Mouse (Mus musculus) hindbrain, embryonic 12.5 days (tissue): Measurements from ENCODE around the gene Unkl. TPM values are rescaled to one million over a fixed set of nuclear protein-coding genes. Genes with fewer than 3 reads are reported as not detected.
A peak's percentile ranks its signal among the peaks of the same experiment; 100 is the strongest.

Experiments used
- ATAC-seq: fragments of 200-750 bp; cut with Nextera tagmentation; 2 replicates; pipeline ENCODE4 v1.8.0; 2017; ENCODE audit warnings: moderate TSS enrichment; ENCODE audit not compliant: low FRiP score
- H3K27ac ChIP-seq: fragments of 300-500 bp; sonication (generic); 2 replicates; pipeline ENCODE4 v1.5.1; 2016; ENCODE audit warnings: mild to moderate bottlenecking
- H3K27me3 ChIP-seq: fragments of 300-500 bp; sonication (generic); 2 replicates; pipeline ENCODE4 v1.6.1; 2016; ENCODE audit warnings: mild to moderate bottlenecking
- H3K36me3 ChIP-seq: fragments of 300-500 bp; sonication (generic); 2 replicates; pipeline ENCODE4 v1.6.1; 2016; ENCODE audit warnings: mild to moderate bottlenecking
- H3K4me1 ChIP-seq: fragments of 300-500 bp; sonication (generic); 2 replicates; pipeline ENCODE4 v1.6.1; 2016
- H3K4me2 ChIP-seq: fragments of 300-500 bp; sonication (generic); replicated peaks from 2 replicates; pipeline ENCODE4 v1.6.1; 2016; ENCODE audit warnings: mild to moderate bottlenecking
- H3K4me3 ChIP-seq: fragments of 300-500 bp; sonication (generic); 2 replicates; pipeline ENCODE4 v1.5.1; 2016; ENCODE audit warnings: mild to moderate bottlenecking
- H3K9ac ChIP-seq: fragments of 300-500 bp; sonication (generic); 2 replicates; pipeline ENCODE4 v1.6.1; 2016; ENCODE audit warnings: mild to moderate bottlenecking, moderate library complexity
- H3K9me3 ChIP-seq: fragments of 300-500 bp; sonication (generic); replicated peaks from 2 replicates; pipeline ENCODE4 v1.6.1; 2016; ENCODE audit warnings: mild to moderate bottlenecking
- WGBS: fragments of 180-500 bp; shearing (Covaris S2); methylation state at CpG from one replicate; pipeline ENCODE4 v1.1.7; 2016; 5-methylcytosine and 5-hydroxymethylcytosine counted together
- polyA plus RNA-seq: library from polyadenylated mRNA; unstranded; fragments of >200 nt; fragmentation: Nextera tagmentation; extraction: Ambion mirVana; gene quantifications from 2 replicates; pipeline ENCODE4 v1.2.1, GENCODE M21; 2016

Gene Unkl
- 13.0 and 13.3 TPM in 2 replicates for polyA plus RNA-seq

- H3K4me1 ChIP-seq, result peaks cover 34% of the 10 kb centered on the region
- H3K4me2 ChIP-seq, result peak within 1 kb of the TSS; percentile 71
- H3K9me3 ChIP-seq, result no peaks in the 10 kb centered on the region
- peak within 1 kb of the TSS; percentile 99 for H3K4me3 ChIP-seq
- WGBS, result under 1% methylated on average over 104 of the region's 104 CpGs
- no peaks in the 10 kb centered on the region for H3K27me3 ChIP-seq
- peaks cover 14% of the 10 kb centered on the region for H3K36me3 ChIP-seq
- ATAC-seq, result peak; percentile 24
- peak within 1 kb of the TSS; percentile 83 for H3K27ac ChIP-seq
- H3K9ac ChIP-seq, result peak within 1 kb of the TSS; percentile 95
Measured at GRCm38 (mm10) chr17:25188150-25189031, at the start of gene Unkl. Gene Unkl (plus strand): TSS chr17:25188397.

GRCm38 (mm10) chr17:25138803-25139202, 49.4 kb upstream of the Unkl start:
- H3K9me3 ChIP-seq, result no peaks in the 10 kb centered on the region
- H3K27ac ChIP-seq, result no peak overlapping the region
- H3K27me3 ChIP-seq, result no peaks in the 10 kb centered on the region
- peaks cover 11% of the 10 kb centered on the region for H3K36me3 ChIP-seq
- WGBS, result 100% methylated on average over 1 of the region's 1 CpGs
- H3K4me3 ChIP-seq, result no peak overlapping the region
- no peak for ATAC-seq
- peaks cover 17% of the 10 kb centered on the region for H3K4me1 ChIP-seq
- no peak overlapping the region for H3K9ac ChIP-seq
- no peak overlapping the region for H3K4me2 ChIP-seq

- no peak for ATAC-seq
- Histone ChIP-seq H3K27ac (no peak overlapping the region), H3K36me3 (peaks cover 21% of the 10 kb centered on the region), H3K4me1 (peaks cover 7% of the 10 kb centered on the region; the same call in 1 of the 2 replicates), H3K4me2 (no peak overlapping the region), H3K27me3 (no peaks in the 10 kb centered on the region), H3K9me3 (no peaks in the 10 kb centered on the region), H3K9ac (no peak overlapping the region), H3K4me3 (no peak overlapping the region)
- 77% methylated on average over 4 of the region's 4 CpGs for WGBS
Measured at GRCm38 (mm10) chr17:25139960-25140359, 48.2 kb upstream of the Unkl start.

GRCm38 (mm10) chr17:25162161-25162560, 26.0 kb upstream of the Unkl start, which contains the start of gene Ccdc154:
Gene Ccdc154 (plus strand): TSS chr17:25162461.
- Histone ChIP-seq H3K27me3 (no peaks in the 10 kb centered on the region), H3K4me2 (no peak within 1 kb of the TSS), H3K4me3 (no peak within 1 kb of the TSS), H3K4me1 (no peaks in the 10 kb centered on the region), H3K9me3 (no peaks in the 10 kb centered on the region), H3K9ac (no peak within 1 kb of the TSS), H3K36me3 (peaks cover 36% of the 10 kb centered on the region), H3K27ac (no peak within 1 kb of the TSS)
- WGBS, result 90% methylated on average over 1 of the region's 1 CpGs
- no peak for ATAC-seq

GRCm38 (mm10) chr17:25163387-25163786, 24.8 kb upstream of the Unkl start:
- WGBS, result 76% methylated on average over 7 of the region's 7 CpGs
- H3K27ac ChIP-seq, result no peak overlapping the region

GRCm38 (mm10) chr17:25164770-25165169, 23.4 kb upstream of the Unkl start:
- Histone ChIP-seq H3K9me3 (no peaks in the 10 kb centered on the region), H3K4me3 (no peak overlapping the region), H3K27ac (no peak overlapping the region), H3K27me3 (no peaks in the 10 kb centered on the region), H3K9ac (no peak overlapping the region), H3K36me3 (peaks cover 19% of the 10 kb centered on the region), H3K4me2 (no peak overlapping the region), H3K4me1 (no peaks in the 10 kb centered on the region)
- no peak for ATAC-seq
- WGBS, result 84% methylated on average over 3 of the region's 3 CpGs

More at GRCm38 (mm10) chr17:25163387-25163786, 24.8 kb upstream of the Unkl start:
- Histone ChIP-seq H3K9ac (no peak overlapping the region), H3K4me2 (no peak overlapping the region), H3K9me3 (no peaks in the 10 kb centered on the region), H3K36me3 (peaks cover 26% of the 10 kb centered on the region), H3K4me3 (no peak overlapping the region), H3K27me3 (no peaks in the 10 kb centered on the region), H3K4me1 (no peaks in the 10 kb centered on the region)
- no peak for ATAC-seq

- no peak overlapping the region for H3K27ac ChIP-seq
- no peak for ATAC-seq
- H3K4me3 ChIP-seq, result no peak overlapping the region
- no peak overlapping the region for H3K9ac ChIP-seq
- H3K9me3 ChIP-seq, result no peaks in the 10 kb centered on the region
- H3K4me1 ChIP-seq, result no peaks in the 10 kb centered on the region
- no peak overlapping the region for H3K4me2 ChIP-seq
- 67% methylated on average over 6 of the region's 6 CpGs for WGBS
- H3K36me3 ChIP-seq, result 0 out of 2 replicates have a peak, but pooled peaks cover 6% of the 10 kb centered on the region
- H3K27me3 ChIP-seq, result no peaks in the 10 kb centered on the region
Measured at GRCm38 (mm10) chr17:25165970-25166671, 22.1 kb upstream of the Unkl start.

GRCm38 (mm10) chr17:25169706-25170105, 18.5 kb upstream of the Unkl start:
- Histone ChIP-seq H3K9me3 (no peaks in the 10 kb centered on the region), H3K4me3 (no peak overlapping the region), H3K9ac (no peak overlapping the region), H3K36me3 (no peaks in the 10 kb centered on the region), H3K27ac (no peak overlapping the region), H3K4me2 (no peak overlapping the region), H3K4me1 (no peaks in the 10 kb centered on the region), H3K27me3 (no peaks in the 10 kb centered on the region)
- no peak for ATAC-seq
- WGBS, result 90% methylated on average over 2 of the region's 2 CpGs

- peaks cover 9% of the 10 kb centered on the region; the same call in 1 of the 2 replicates for H3K27me3 ChIP-seq
- no peaks in the 10 kb centered on the region for H3K36me3 ChIP-seq
- H3K27ac ChIP-seq, result no peak overlapping the region
- WGBS, result 80% methylated on average over 3 of the region's 3 CpGs
- no peak overlapping the region for H3K4me3 ChIP-seq
- no peaks in the 10 kb centered on the region for H3K4me1 ChIP-seq
- H3K9ac ChIP-seq, result no peak overlapping the region
- no peak overlapping the region for H3K4me2 ChIP-seq
- no peaks in the 10 kb centered on the region for H3K9me3 ChIP-seq
- no peak for ATAC-seq
Measured at GRCm38 (mm10) chr17:25172558-25172957, 15.6 kb upstream of the Unkl start.

- ATAC-seq, result no peak
- Histone ChIP-seq H3K27ac (no peak within 1 kb of the TSS), H3K4me3 (no peak within 1 kb of the TSS), H3K9me3 (no peaks in the 10 kb centered on the region), H3K4me1 (no peaks in the 10 kb centered on the region), H3K27me3 (peaks cover 17% of the 10 kb centered on the region), H3K9ac (no peak within 1 kb of the TSS), H3K4me2 (no peak within 1 kb of the TSS), H3K36me3 (no peaks in the 10 kb centered on the region)
- 65% methylated on average over 9 of the region's 9 CpGs for WGBS
Measured at GRCm38 (mm10) chr17:25175411-25175810, 12.8 kb upstream of the Unkl start, which contains the start of gene Gm38655. Gene Gm38655 (minus strand): TSS chr17:25175471.

- no peak for ATAC-seq
- Histone ChIP-seq H3K27me3 (peaks cover 13% of the 10 kb centered on the region), H3K4me2 (peak overlapping the region; percentile 99), H3K9ac (no peak overlapping the region), H3K4me1 (peaks cover 23% of the 10 kb centered on the region), H3K9me3 (no peaks in the 10 kb centered on the region), H3K4me3 (0 out of 2 replicates have a peak overlapping the region, but pooled peaks have one; percentile 93), H3K27ac (no peak overlapping the region), H3K36me3 (no peaks in the 10 kb centered on the region; the same call in 1 of the 2 replicates)
Measured at GRCm38 (mm10) chr17:25183232-25183631, 5.0 kb upstream of the Unkl start.

- Histone ChIP-seq H3K27me3 (peaks cover 11% of the 10 kb centered on the region), H3K4me1 (peaks cover 26% of the 10 kb centered on the region), H3K9ac (peak within 1 kb of the TSS; percentile 88), H3K4me3 (peak within 1 kb of the TSS; percentile 93), H3K36me3 (no peaks in the 10 kb centered on the region; the same call in 1 of the 2 replicates), H3K4me2 (peak within 1 kb of the TSS; percentile 99), H3K27ac (peak within 1 kb of the TSS; percentile 92), H3K9me3 (no peaks in the 10 kb centered on the region)
- ATAC-seq, result peak; percentile 90
- WGBS, result under 1% methylated on average over 50 of the region's 50 CpGs
Measured at GRCm38 (mm10) chr17:25184129-25184691, 4.0 kb upstream of the Unkl start, which contains the start of gene BC003965. Gene BC003965 (plus strand): TSS chr17:25184554.
